Mouse (Mus musculus) hindbrain, embryonic 10.5 days (tissue): ENCODE data around the gene Med15. TPM values are rescaled to one million over a fixed set of nuclear protein-coding genes. Genes with fewer than 3 reads are reported as not detected.
"Not testable (repeated sequence)": the region's sequence is repeated elsewhere in the genome, so short reads cannot be mapped to it uniquely, and the experiment has no call there.

Experiments
- DNase-seq: peaks from one replicate; pipeline ENCODE4 v3.0.0-alpha.2; 2017; ENCODE audit warnings: low spot score
- H3K27ac ChIP-seq: fragments of 300-500 bp; sonication (generic); 2 replicates; pipeline ENCODE4 v1.5.1; 2016; ENCODE audit warnings: mild to moderate bottlenecking, moderate library complexity
- H3K27me3 ChIP-seq: fragments of 300-500 bp; sonication (generic); 2 replicates; pipeline ENCODE4 v1.6.1; 2016; ENCODE audit warnings: mild to moderate bottlenecking; ENCODE audit not compliant: poor library complexity, insufficient read depth, severe bottlenecking
- H3K36me3 ChIP-seq: fragments of 300-500 bp; sonication (generic); 2 replicates; pipeline ENCODE4 v1.6.1; 2016; ENCODE audit warnings: mild to moderate bottlenecking, moderate library complexity
- H3K4me1 ChIP-seq: fragments of 300-500 bp; sonication (generic); replicated peaks from 2 replicates; pipeline ENCODE4 v1.6.1; 2016; ENCODE audit warnings: mild to moderate bottlenecking
- H3K4me3 ChIP-seq: fragments of 300-500 bp; sonication (generic); 2 replicates; pipeline ENCODE4 v1.5.1; 2016; ENCODE audit warnings: mild to moderate bottlenecking, moderate library complexity
- H3K9me3 ChIP-seq: fragments of 300-500 bp; sonication (generic); 2 replicates; pipeline ENCODE4 v1.6.1; 2016; ENCODE audit warnings: mild to moderate bottlenecking, moderate library complexity
- WGBS: fragments of 180-500 bp; shearing (Covaris S2); methylation state at CpG from one replicate; pipeline ENCODE4 v1.1.7; 2016; 5-methylcytosine and 5-hydroxymethylcytosine counted together
- polyA plus RNA-seq: library from polyadenylated mRNA; unstranded; fragments of >200 nt; fragmentation: Nextera tagmentation; extraction: Ambion mirVana; gene quantifications from 2 replicates; pipeline ENCODE4 v1.2.1, GENCODE M21; 2016

The Med15 gene
- polyA plus RNA-seq, 1 experiment from 2014 or later = 54.2 TPM

DNA sequence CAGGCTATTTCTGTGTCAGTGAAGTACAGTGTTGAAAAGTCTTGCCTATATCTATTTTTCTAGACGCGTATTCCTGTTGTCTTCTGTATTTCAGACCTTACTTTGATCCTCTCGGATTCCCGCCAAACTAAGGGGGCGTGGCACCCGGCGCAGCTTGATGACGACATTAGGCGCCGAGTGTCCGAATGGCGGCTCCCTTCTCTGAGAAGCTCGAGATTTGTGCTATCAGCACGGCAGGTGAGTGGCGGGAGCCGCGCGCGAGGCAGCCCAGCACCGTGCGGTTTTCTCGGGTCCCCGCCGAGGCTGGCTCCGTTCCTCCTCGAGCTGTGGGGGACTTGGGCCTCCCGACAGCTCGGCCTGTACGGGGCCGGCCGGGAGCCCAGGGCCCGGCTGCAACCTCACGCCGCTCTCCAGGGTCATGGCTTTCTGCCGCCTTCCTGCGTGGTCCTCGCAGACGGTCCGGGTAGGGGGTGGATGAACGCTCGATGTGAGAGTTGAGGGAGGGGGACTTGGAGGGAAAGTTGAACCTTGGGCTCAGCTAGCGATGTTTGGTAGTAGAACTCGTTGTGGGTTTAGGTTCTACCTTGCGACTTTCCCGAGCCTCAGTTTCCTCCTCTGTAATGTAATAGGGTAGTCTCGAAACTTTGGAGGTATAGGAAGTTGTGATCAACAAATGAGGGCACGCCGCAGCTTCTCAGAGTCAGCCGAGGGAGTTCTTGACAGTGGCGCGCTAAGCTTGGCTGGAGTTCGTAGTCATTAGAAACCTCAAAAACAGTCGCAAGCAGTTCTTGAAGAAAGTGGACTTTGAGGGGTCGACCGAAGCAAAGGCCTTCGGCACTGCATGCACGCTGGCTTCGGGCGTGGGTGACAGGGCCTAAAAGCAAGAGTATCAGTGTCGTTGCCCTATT, 113.2 kb downstream of the Med15 start, which contains the start of gene Smpd4:
Gene Smpd4, plus strand, starts transcription at position 157 of the 908 bp plus-strand sequence.
- Histone ChIP-seq H3K9me3 (no peaks in the 10 kb centered on the region), H3K27me3 (peaks cover 3% of the 10 kb centered on the region; the same call in 1 of the 2 replicates), H3K36me3 (peaks cover 34% of the 10 kb centered on the region), H3K27ac (peak within 1 kb of the TSS; percentile 91), H3K4me3 (peak within 1 kb of the TSS; percentile 99), H3K4me1 (peaks cover 16% of the 10 kb centered on the region)
- WGBS = 4% methylated on average over 60 of the region's 60 CpGs
- DNase-seq = peak; percentile 94

DNA sequence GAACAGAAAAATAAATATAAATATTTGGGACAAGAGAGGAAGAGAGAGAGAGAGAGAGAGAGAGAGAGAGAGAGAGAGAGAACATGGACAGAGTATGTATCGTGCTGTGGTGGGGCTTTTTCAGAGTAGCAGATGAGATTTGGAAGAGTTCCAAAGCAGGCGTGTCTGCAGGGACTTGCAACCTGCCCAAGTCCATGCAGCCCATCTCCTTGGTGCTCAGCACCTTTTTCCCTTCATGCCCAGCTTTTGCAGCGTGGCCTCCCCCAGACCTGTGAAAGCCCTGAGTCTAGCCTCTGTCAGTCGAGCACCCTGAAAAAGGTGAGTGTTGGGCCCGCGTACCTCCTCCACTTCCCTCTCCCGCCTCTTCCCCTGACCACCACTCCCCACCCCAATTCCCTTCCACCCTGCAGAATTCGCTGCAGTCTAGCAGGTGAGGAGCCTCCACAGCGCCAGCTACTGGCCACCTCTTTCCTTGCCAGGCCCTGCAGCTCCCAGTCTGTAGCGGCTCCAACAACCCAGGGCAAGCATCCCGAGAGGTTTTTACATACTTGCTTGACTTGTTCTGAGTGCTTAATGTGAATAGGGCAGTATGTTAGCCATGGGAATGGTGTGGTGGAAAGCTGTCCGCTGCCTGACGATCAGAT, 114.6 kb downstream of the Med15 start:
- H3K27ac ChIP-seq = peak overlapping the region; percentile 9; the same call in 1 of the 2 replicates
- WGBS = 19% methylated on average over 13 of the region's 13 CpGs
- H3K4me1 ChIP-seq = peaks cover 16% of the 10 kb centered on the region

DNA sequence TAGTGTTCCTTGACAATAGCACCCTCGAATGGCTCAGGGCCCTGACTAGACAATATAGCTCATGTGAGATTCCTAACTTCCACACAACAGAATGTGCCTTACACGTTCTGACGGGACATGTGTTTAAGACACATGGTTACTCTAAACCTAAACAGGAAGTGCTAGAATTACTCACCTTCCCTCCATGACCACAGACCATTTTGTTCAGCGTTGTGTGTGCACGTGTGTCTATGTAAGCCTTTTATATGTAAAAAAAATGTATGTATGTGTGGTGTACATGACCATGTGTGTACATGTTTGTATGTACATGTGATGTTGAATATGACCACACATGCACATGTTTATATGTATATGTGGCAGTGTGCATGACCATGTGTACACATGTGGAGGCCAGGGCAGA, 116.5 kb downstream of the Med15 start:
- 91% methylated on average over 5 of the region's 5 CpGs for WGBS
- Histone ChIP-seq H3K9me3 (no peaks in the 10 kb centered on the region), H3K4me3 (no peak overlapping the region), H3K36me3 (peaks cover 2% of the 10 kb centered on the region; the same call in 1 of the 2 replicates), H3K27me3 (peaks cover 3% of the 10 kb centered on the region; the same call in 1 of the 2 replicates), H3K27ac (no peak overlapping the region), H3K4me1 (peaks cover 16% of the 10 kb centered on the region)
- DNase-seq = no peak

More for the DNA sequence above, 114.6 kb downstream of the Med15 start:
- peaks cover 20% of the 10 kb centered on the region for H3K36me3 ChIP-seq
- H3K27me3 ChIP-seq = peaks cover 3% of the 10 kb centered on the region; the same call in 1 of the 2 replicates
- H3K9me3 ChIP-seq = no peaks in the 10 kb centered on the region
- peak overlapping the region; percentile 20 for H3K4me3 ChIP-seq
- peak; percentile 68 for DNase-seq

DNA sequence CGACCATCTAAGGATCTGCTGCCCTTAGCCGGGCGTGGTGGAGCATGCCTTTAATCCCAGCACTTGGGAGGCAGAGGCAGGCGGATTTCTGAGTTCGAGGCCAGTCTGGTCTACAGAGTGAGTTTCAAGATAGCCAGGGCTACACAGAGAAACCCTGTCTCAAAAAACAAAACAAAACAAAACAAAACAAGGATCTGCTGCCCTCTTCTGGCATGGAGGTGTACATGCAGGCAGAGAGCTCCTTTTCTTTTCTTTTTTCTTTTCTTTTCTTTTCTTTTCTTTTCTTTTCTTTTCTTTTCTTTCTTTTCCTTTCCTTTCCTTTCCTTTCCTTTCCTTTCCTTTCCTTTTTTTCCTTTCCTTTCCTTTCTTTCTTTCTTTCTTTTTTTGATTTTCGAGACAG, 118.0 kb downstream of the Med15 start:
- H3K27me3 ChIP-seq, H3K4me1 ChIP-seq, H3K9me3 ChIP-seq, H3K36me3 ChIP-seq, DNase-seq, H3K4me3 ChIP-seq, H3K27ac ChIP-seq: not testable (repeated sequence)
- WGBS = 92% methylated on average over 6 of the region's 6 CpGs

DNA sequence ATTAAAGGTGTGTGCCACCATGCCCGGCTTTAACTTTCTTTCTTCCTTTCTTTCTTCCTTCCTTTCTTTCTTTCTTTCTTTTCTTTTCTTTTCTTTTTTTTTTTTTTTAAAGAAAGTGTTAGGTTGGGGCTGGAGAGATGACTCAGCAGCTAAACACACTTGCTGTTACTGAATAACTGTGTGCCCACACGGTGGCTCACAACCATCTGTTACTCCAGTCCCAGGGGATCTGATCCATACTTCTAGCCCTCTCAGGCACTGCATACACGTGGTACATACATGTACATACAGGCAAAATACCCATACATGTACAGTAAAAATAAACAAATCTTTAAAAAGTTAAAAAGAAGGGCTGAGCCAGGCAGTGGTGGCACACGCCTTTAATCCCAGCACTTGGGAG, 121.3 kb downstream of the Med15 start:
- H3K9me3 ChIP-seq = peaks cover 6% of the 10 kb centered on the region; the same call in 1 of the 2 replicates
- no peaks in the 10 kb centered on the region for H3K36me3 ChIP-seq
- no peaks in the 10 kb centered on the region for H3K27me3 ChIP-seq
- 73% methylated on average over 4 of the region's 4 CpGs for WGBS
- no peaks in the 10 kb centered on the region for H3K4me1 ChIP-seq
- no peak overlapping the region for H3K27ac ChIP-seq
- no peak overlapping the region for H3K4me3 ChIP-seq
- DNase-seq = no peak

DNA sequence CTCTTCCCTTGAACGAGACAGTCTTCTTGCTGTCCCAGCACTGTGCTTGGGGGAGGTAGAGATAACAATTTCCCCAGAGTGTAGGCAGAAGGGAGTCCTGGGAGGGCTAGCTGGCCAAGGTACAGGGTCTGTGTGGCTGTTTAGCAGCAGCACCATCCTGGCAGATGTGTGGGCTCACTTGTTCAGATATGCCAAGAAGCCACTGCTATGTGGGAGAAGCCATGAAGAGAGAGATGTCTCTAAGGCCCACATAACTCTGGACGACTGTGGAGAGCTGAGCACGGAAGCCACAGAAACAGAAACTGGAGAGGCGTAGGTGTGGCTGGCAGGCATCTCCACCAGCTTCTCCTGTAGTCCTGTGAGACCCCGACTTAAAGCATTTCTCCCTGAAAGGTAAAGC, 127.0 kb downstream of the Med15 start:
- Histone ChIP-seq H3K36me3 (no peaks in the 10 kb centered on the region), H3K27ac (0 out of 2 replicates have a peak overlapping the region, but pooled peaks have one; percentile 35), H3K4me3 (no peak overlapping the region), H3K27me3 (no peaks in the 10 kb centered on the region), H3K9me3 (peaks cover 6% of the 10 kb centered on the region; the same call in 1 of the 2 replicates), H3K4me1 (no peaks in the 10 kb centered on the region; the same call in 1 of the 2 replicates)
- 79% methylated on average over 5 of the region's 5 CpGs for WGBS
- no peak for DNase-seq

DNA sequence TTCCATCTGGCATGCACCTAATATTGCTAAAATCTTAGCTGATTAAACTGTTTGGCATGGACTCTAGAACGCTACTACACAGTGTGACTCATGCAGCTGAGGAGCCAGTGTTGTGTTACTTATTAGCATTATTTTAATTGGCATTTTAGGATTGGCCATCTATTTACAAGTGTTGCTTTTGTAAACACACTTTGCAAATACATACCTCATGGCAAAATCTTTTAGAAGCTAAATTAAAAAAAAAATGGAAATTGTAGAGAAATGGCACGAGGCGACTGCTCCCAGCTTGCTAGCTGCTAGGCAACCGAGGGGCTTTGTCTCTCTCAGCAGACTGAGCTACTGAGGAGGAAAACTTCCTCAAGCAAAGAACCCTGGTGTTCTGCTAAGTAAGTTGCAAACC, 127.8 kb downstream of the Med15 start:
- no peak overlapping the region for H3K4me3 ChIP-seq
- H3K36me3 ChIP-seq = no peaks in the 10 kb centered on the region
- no peak for DNase-seq
- WGBS = 69% methylated on average over 4 of the region's 4 CpGs
- H3K9me3 ChIP-seq = peaks cover under 1% of the 10 kb centered on the region; the same call in 1 of the 2 replicates
- H3K27ac ChIP-seq = no peak overlapping the region
- H3K27me3 ChIP-seq = no peaks in the 10 kb centered on the region
- H3K4me1 ChIP-seq = no peaks in the 10 kb centered on the region; the same call in 1 of the 2 replicates

Other genes starting within 250 kb of the Med15 start
- gene Aifm3, start 243.3 kb downstream of the Med15 start, polyA plus RNA-seq = 2.2 and 3.7 TPM in 2 replicates
- 91.1 and 105 TPM in 2 replicates for gene Lztr1, start 224.2 kb downstream of the Med15 start, polyA plus RNA-seq
- 49.6 and 59.1 TPM in 2 replicates for gene Thap7, start 201.8 kb downstream of the Med15 start, polyA plus RNA-seq
- 0.55 and 1.1 TPM in 2 replicates for gene Lrrc74b, start 171.6 kb downstream of the Med15 start, polyA plus RNA-seq
- gene P2rx6, start 171.0 kb downstream of the Med15 start, polyA plus RNA-seq = 1.1 and 1.2 TPM in 2 replicates
- 2.5 and 3.1 TPM in 2 replicates for gene Slc7a4, start 149.7 kb downstream of the Med15 start, polyA plus RNA-seq
- 47.8 and 51.2 TPM in 2 replicates for gene Smpd4, start 113.5 kb downstream of the Med15 start, polyA plus RNA-seq
- gene Ccdc74a, start 86.4 kb downstream of the Med15 start, polyA plus RNA-seq = 6.5 and 9.8 TPM in 2 replicates
- gene Klhl22, start 26.7 kb upstream of the Med15 start, polyA plus RNA-seq = 57.5 TPM in 2 replicates
- 5.4 and 9.6 TPM in 2 replicates for gene Scarf2, start 64.4 kb upstream of the Med15 start, polyA plus RNA-seq
- gene B830017H08Rik, start 100.2 kb upstream of the Med15 start, polyA plus RNA-seq = 0.22 TPM in 1 of 2 replicates, not detected in the other
- gene Car15, start 105.5 kb upstream of the Med15 start, polyA plus RNA-seq = 1.9 and 2.3 TPM in 2 replicates
- 0.14 and 0.20 TPM in 2 replicates for gene Gm20518, start 158.8 kb upstream of the Med15 start, polyA plus RNA-seq
- gene Tssk1, start 161.3 kb upstream of the Med15 start, polyA plus RNA-seq = not detected in 2 replicates
- gene Dgcr2, start 165.7 kb upstream of the Med15 start, polyA plus RNA-seq = 96.0 and 100 TPM in 2 replicates
- not detected in 2 replicates for gene Tssk2, start 165.7 kb upstream of the Med15 start, polyA plus RNA-seq
- 54.5 and 57.4 TPM in 2 replicates for gene Ess2, start 178.5 kb upstream of the Med15 start, polyA plus RNA-seq
- gene Gsc2, start 182.2 kb upstream of the Med15 start, polyA plus RNA-seq = 0.17 TPM in 1 of 2 replicates, not detected in the other
- 115 and 149 TPM in 2 replicates for gene Slc25a1, start 195.3 kb upstream of the Med15 start, polyA plus RNA-seq
- not detected in 2 replicates for gene Vpreb2, start 247.5 kb upstream of the Med15 start, polyA plus RNA-seq